ENCODE assay signal across 7 mouse cellular contexts in genomic region chr8:77549121-77549706, GRCm38 (mm10). TPM values are rescaled to one million over a fixed set of nuclear protein-coding genes. Genes with fewer than 3 reads are reported as not detected.
A peak's percentile ranks its signal among the peaks of the same experiment; 100 is the strongest.
DNase-seq lines count a peak whose midpoint lies in the region; ATAC-seq and TF ChIP-seq lines count a peak whose summit lies in the region.

Gene Prmt9 (plus strand): TSS chr8:77549397.

- peak; percentile 79 for TF ChIP-seq POLR2A in small intestine, adult 2 months (IDR thresholded peaks at IDR 0.05; ENCODE audit: low read depth, low read length)

- H3K27me3 ChIP-seq in intestine, postnatal 0 days (replicated peaks; ENCODE audit: control insufficient read depth, insufficient read depth, low read length) = no peaks in the 10 kb centered on the region
- H3K27me3 ChIP-seq in midbrain, embryonic 12.5 days = no peaks in the 10 kb centered on the region
- H3K27me3 ChIP-seq in small intestine, adult 2 months (ENCODE audit: control insufficient read depth, insufficient read depth, low read length) = no peaks in the 10 kb centered on the region

- intact Hi-C loops in left cerebral cortex, postnatal 4 days (cut with DNase I) = no loop called here

- H3K27ac ChIP-seq in intestine, postnatal 0 days (ENCODE audit: low read depth, low read length) = peak within 1 kb of the TSS; percentile 89
- H3K27ac ChIP-seq in midbrain, embryonic 12.5 days (replicated peaks) = peak within 1 kb of the TSS; percentile 87
- peak within 1 kb of the TSS; percentile 72 for H3K27ac ChIP-seq in small intestine, adult 2 months (ENCODE audit: insufficient read depth, low read depth, low read length)

- no peaks in the 10 kb centered on the region for H3K9me3 ChIP-seq in intestine, postnatal 0 days (ENCODE audit: control insufficient read depth)
- H3K9me3 ChIP-seq in midbrain, embryonic 12.5 days = no peaks in the 10 kb centered on the region

- peak; percentile 96 for ATAC-seq in intestine, postnatal 0 days
- peak; percentile 96 for ATAC-seq in midbrain, embryonic 12.5 days (ENCODE audit: low FRiP score, low read depth)

- H3K4me3 ChIP-seq in intestine, postnatal 0 days (ENCODE audit: low read depth, low read length) = peak within 1 kb of the TSS; percentile 87
- H3K4me3 ChIP-seq in midbrain, embryonic 12.5 days = peak within 1 kb of the TSS; percentile 80
- H3K4me3 ChIP-seq in small intestine, adult 2 months (ENCODE audit: low read depth, low read length) = peak within 1 kb of the TSS; percentile 95

- DNase-seq in adrenal gland, adult 8-10 months = peak; percentile 90
- peak; percentile 90 for DNase-seq in embryo, embryonic 9.5 days (ENCODE audit: extremely low spot score)
- no peak for DNase-seq in gonadal fat pad, adult 2 months (ENCODE audit: low read depth)
- DNase-seq in left cerebral cortex, postnatal 4 days = peak; percentile 91

- 3% methylated on average over 42 of the region's 42 CpGs for WGBS in intestine, postnatal 0 days
- WGBS in midbrain, embryonic 12.5 days = 4% methylated on average over 42 of the region's 42 CpGs
- WGBS in small intestine, adult 2 months = 2% methylated on average over 42 of the region's 42 CpGs

- H3K4me1 ChIP-seq in intestine, postnatal 0 days (replicated peaks; ENCODE audit: control insufficient read depth, insufficient read depth, low read length) = no peaks in the 10 kb centered on the region
- H3K4me1 ChIP-seq in midbrain, embryonic 12.5 days = peaks cover 8% of the 10 kb centered on the region
- H3K4me1 ChIP-seq in small intestine, adult 2 months (ENCODE audit: control insufficient read depth, insufficient read depth, insufficient read length, low read length) = no peaks in the 10 kb centered on the region

- TF ChIP-seq CTCF in intestine, postnatal 0 days (IDR thresholded peaks at IDR 0.05; ENCODE audit: low read depth) = no peak
- TF ChIP-seq CTCF in small intestine, adult 2 months (IDR thresholded peaks at IDR 0.05; ENCODE audit: extremely low read depth, insufficient read length, insufficient replicate concordance, low read depth, low read length) = no peak

- peak within 1 kb of the TSS; percentile 93 for H3K4me2 ChIP-seq in intestine, postnatal 0 days (replicated peaks; ENCODE audit: low read depth)
- H3K4me2 ChIP-seq in midbrain, embryonic 12.5 days (replicated peaks) = peak within 1 kb of the TSS; percentile 73

- peak within 1 kb of the TSS; percentile 86 for H3K9ac ChIP-seq in intestine, postnatal 0 days (ENCODE audit: low read depth, low read length)
- peak within 1 kb of the TSS; percentile 92 for H3K9ac ChIP-seq in midbrain, embryonic 12.5 days (replicated peaks)

- H3K36me3 ChIP-seq in intestine, postnatal 0 days (ENCODE audit: control insufficient read depth, insufficient read depth) = peaks cover 26% of the 10 kb centered on the region
- H3K36me3 ChIP-seq in midbrain, embryonic 12.5 days = peaks cover 25% of the 10 kb centered on the region
- peaks cover 20% of the 10 kb centered on the region for H3K36me3 ChIP-seq in small intestine, adult 2 months (ENCODE audit: control insufficient read depth, insufficient read depth, low read length)

RNA-seq across cellular contexts. Expression of gene Prmt9, which starts in this region (rescaled TPM):
- 10 to 100 TPM; 17.0 to 21.5 (median 19.6) TPM for total RNA-seq in adrenal gland, adult 8-10 months (2022)
- 10.1 and 10.7 TPM in 2 replicates for polyA plus RNA-seq in gonadal fat pad, adult 2 months (2012; rRNA removed)
- polyA plus RNA-seq in intestine, postnatal 0 days (2015; fragmentation: Nextera tagmentation; extraction: Ambion mirVana) = 9.3 and 10.0 TPM in 2 replicates
- total RNA-seq in left cerebral cortex, postnatal 4 days (2021) = 10 to 100 TPM; 28.0 to 29.4 TPM
- polyA plus RNA-seq in midbrain, embryonic 12.5 days (2016; fragmentation: Nextera tagmentation; extraction: Ambion mirVana) = 22.9 and 24.2 TPM in 2 replicates
- polyA plus RNA-seq in small intestine, adult 2 months (2012; rRNA removed) = 1.8 and 4.3 TPM in 2 replicates
